Comparison of ENCODE assay signal across 25 mouse cellular contexts in the genomic region with DNA sequence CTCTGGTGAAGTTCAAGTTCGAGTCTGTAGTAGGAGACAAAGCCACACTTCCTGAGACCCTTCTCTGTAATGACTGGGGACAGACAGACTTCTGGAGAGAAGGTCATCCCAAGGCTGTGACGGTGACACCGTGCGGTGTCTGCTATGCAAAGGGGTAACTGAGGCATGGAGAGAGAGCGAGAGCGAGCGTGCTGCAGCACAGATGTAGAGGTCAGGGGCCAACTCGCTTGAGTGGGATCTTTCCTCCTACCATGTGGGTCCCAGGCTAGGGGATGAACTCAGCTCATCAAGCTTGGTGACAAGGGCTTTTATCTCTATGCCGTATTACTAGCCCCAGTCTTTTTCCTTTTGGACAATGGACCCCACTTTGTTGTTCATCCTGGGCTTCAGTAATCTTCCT. TPM values are rescaled to one million over a fixed set of nuclear protein-coding genes. Genes with fewer than 3 reads are reported as not detected.
A peak's percentile ranks its signal among the peaks of the same experiment; 100 is the strongest.
DNase-seq lines count a peak whose midpoint lies in the region; ATAC-seq lines count a peak whose summit lies in the region.
"Had no signal": no experiment of that assay in that cellular context is flagged by ENCODE, and none has a peak within 500 bp of the region (broad histone marks: within the 10 kb centered on the region; RNA-seq: fewer than 3 reads in every experiment).

No protein-coding gene starts in this region.

- ATAC-seq in hindbrain, embryonic 12.5 days (ENCODE audit: low FRiP score), result no peak
- peak; percentile 60 for ATAC-seq in kidney, embryonic 15.5 days (replicated peaks; ENCODE audit: low FRiP score)
- ATAC-seq in midbrain, embryonic 14.5 days (ENCODE audit: low FRiP score, low TSS enrichment), result no peak
- ATAC-seq: forebrain, embryonic 14.5 days; forebrain, embryonic 16.5 days had no signal

- H3K4me1 ChIP-seq in hindbrain, embryonic 10.5 days (replicated peaks), result peaks cover 17% of the 10 kb centered on the region
- peaks cover 7% of the 10 kb centered on the region; the same call in 1 of the 2 replicates for H3K4me1 ChIP-seq in hindbrain, embryonic 12.5 days
- peaks cover 27% of the 10 kb centered on the region for H3K4me1 ChIP-seq in kidney, embryonic 15.5 days
- H3K4me1 ChIP-seq in midbrain, embryonic 10.5 days, result peaks cover 24% of the 10 kb centered on the region
- H3K4me1 ChIP-seq in midbrain, embryonic 14.5 days (ENCODE audit: control insufficient read depth, insufficient read depth, low read length), result no peaks in the 10 kb centered on the region
- H3K4me1 ChIP-seq: forebrain, embryonic 12.5 days had no signal

- 55% methylated on average over 9 of the region's 9 CpGs for WGBS in hindbrain, embryonic 10.5 days
- 45% methylated on average over 9 of the region's 9 CpGs for WGBS in hindbrain, embryonic 12.5 days
- 61% methylated on average over 9 of the region's 9 CpGs for WGBS in kidney, embryonic 15.5 days
- 59% methylated on average over 9 of the region's 9 CpGs for WGBS in midbrain, embryonic 10.5 days
- WGBS in midbrain, embryonic 14.5 days, result 35% methylated on average over 9 of the region's 9 CpGs

- H3K36me3 ChIP-seq in hindbrain, embryonic 10.5 days, result no peaks in the 10 kb centered on the region
- no peaks in the 10 kb centered on the region for H3K36me3 ChIP-seq in hindbrain, embryonic 12.5 days
- no peaks in the 10 kb centered on the region for H3K36me3 ChIP-seq in kidney, embryonic 15.5 days
- no peaks in the 10 kb centered on the region for H3K36me3 ChIP-seq in midbrain, embryonic 10.5 days
- H3K36me3 ChIP-seq in midbrain, embryonic 14.5 days (ENCODE audit: control insufficient read depth, insufficient read depth, low read length), result no peaks in the 10 kb centered on the region
- H3K36me3 ChIP-seq: embryonic facial prominence, embryonic 13.5 days; embryonic facial prominence, embryonic 15.5 days; forebrain, embryonic 12.5 days had no signal

- no peak overlapping the region for H3K9ac ChIP-seq in hindbrain, embryonic 12.5 days
- H3K9ac ChIP-seq in kidney, embryonic 15.5 days, result no peak overlapping the region
- H3K9ac ChIP-seq in midbrain, embryonic 14.5 days (replicated peaks; ENCODE audit: low read length), result no peak overlapping the region
- H3K9ac ChIP-seq: embryonic facial prominence, embryonic 13.5 days; embryonic facial prominence, embryonic 15.5 days; forebrain, embryonic 12.5 days had no signal

- H3K27ac ChIP-seq in hindbrain, embryonic 10.5 days, result peak overlapping the region; percentile 12; the same call in 1 of the 2 replicates
- H3K27ac ChIP-seq in hindbrain, embryonic 12.5 days, result no peak overlapping the region
- no peak overlapping the region for H3K27ac ChIP-seq in kidney, embryonic 15.5 days
- no peak overlapping the region for H3K27ac ChIP-seq in midbrain, embryonic 10.5 days (replicated peaks)
- H3K27ac ChIP-seq in midbrain, embryonic 14.5 days (replicated peaks; ENCODE audit: low read depth, low read length), result no peak overlapping the region
- H3K27ac ChIP-seq: embryonic facial prominence, embryonic 13.5 days; embryonic facial prominence, embryonic 15.5 days; forebrain, embryonic 10.5 days; forebrain, embryonic 12.5 days had no signal

- H3K27me3 ChIP-seq in hindbrain, embryonic 10.5 days (ENCODE audit: insufficient read depth, poor library complexity, severe bottlenecking), result no peaks in the 10 kb centered on the region
- no peaks in the 10 kb centered on the region for H3K27me3 ChIP-seq in hindbrain, embryonic 12.5 days
- no peaks in the 10 kb centered on the region for H3K27me3 ChIP-seq in kidney, embryonic 15.5 days
- H3K27me3 ChIP-seq in midbrain, embryonic 10.5 days (ENCODE audit: low read depth, poor library complexity, severe bottlenecking), result no peaks in the 10 kb centered on the region; the same call in 1 of the 2 replicates
- no peaks in the 10 kb centered on the region for H3K27me3 ChIP-seq in midbrain, embryonic 14.5 days (ENCODE audit: control insufficient read depth, insufficient read depth, low read length)
- H3K27me3 ChIP-seq: embryonic facial prominence, embryonic 13.5 days; embryonic facial prominence, embryonic 15.5 days; forebrain, embryonic 12.5 days had no signal

- peak; percentile 43 for DNase-seq in hindbrain, embryonic 10.5 days (ENCODE audit: low spot score)
- DNase-seq in kidney, adult 11 months, result no peak
- DNase-seq in midbrain, embryonic 10.5 days (ENCODE audit: low spot score), result peak; percentile 23
- DNase-seq in midbrain, embryonic 14.5 days, result no peak
- peak; percentile 18 for DNase-seq in mesoderm, embryonic 11.5 days (ENCODE audit: low read depth, low spot score)
- DNase-seq in retina, postnatal 1 day, result no peak
- DNase-seq: adrenal gland, adult 2 months; adrenal gland, postnatal 10 days; adrenal gland, postnatal 25 days; cerebellum, adult 11 months; cerebellum, adult 18-20 months; cerebellum, adult 8-10 months; cerebellum, adult 9-11 months; cerebellum, postnatal 14 days; cerebellum, postnatal 36 days had no signal

- H3K9me3 ChIP-seq in hindbrain, embryonic 10.5 days, result no peaks in the 10 kb centered on the region
- no peaks in the 10 kb centered on the region for H3K9me3 ChIP-seq in hindbrain, embryonic 12.5 days (replicated peaks)
- H3K9me3 ChIP-seq in kidney, embryonic 15.5 days (replicated peaks), result no peaks in the 10 kb centered on the region
- no peaks in the 10 kb centered on the region for H3K9me3 ChIP-seq in midbrain, embryonic 10.5 days (replicated peaks)
- H3K9me3 ChIP-seq in midbrain, embryonic 14.5 days (ENCODE audit: control insufficient read depth, low read length), result no peaks in the 10 kb centered on the region
- H3K9me3 ChIP-seq: embryonic facial prominence, embryonic 13.5 days; embryonic facial prominence, embryonic 15.5 days; forebrain, embryonic 10.5 days; forebrain, embryonic 12.5 days had no signal

- H3K4me3 ChIP-seq in hindbrain, embryonic 10.5 days, result no peak overlapping the region
- H3K4me3 ChIP-seq in hindbrain, embryonic 12.5 days, result no peak overlapping the region
- no peak overlapping the region for H3K4me3 ChIP-seq in kidney, embryonic 15.5 days (replicated peaks)
- H3K4me3 ChIP-seq in midbrain, embryonic 10.5 days, result no peak overlapping the region
- H3K4me3 ChIP-seq in midbrain, embryonic 14.5 days (replicated peaks; ENCODE audit: low read depth, low read length), result no peak overlapping the region
- H3K4me3 ChIP-seq: embryonic facial prominence, embryonic 13.5 days; embryonic facial prominence, embryonic 15.5 days; erythroblast, embryonic 14.5 days; forebrain, embryonic 10.5 days; forebrain, embryonic 12.5 days had no signal

- H3K4me2 ChIP-seq in hindbrain, embryonic 12.5 days (replicated peaks), result no peak overlapping the region
- no peak overlapping the region for H3K4me2 ChIP-seq in kidney, embryonic 15.5 days
- no peak overlapping the region for H3K4me2 ChIP-seq in midbrain, embryonic 14.5 days (ENCODE audit: low read length)
- H3K4me2 ChIP-seq: embryonic facial prominence, embryonic 13.5 days; embryonic facial prominence, embryonic 15.5 days; forebrain, embryonic 12.5 days had no signal

RNA-seq across cellular contexts. Expression of a gene that starts 15.7 kb away (rescaled TPM):
- 13.4 and 15.3 TPM in 2 replicates for polyA plus RNA-seq in hindbrain, embryonic 10.5 days (2016; fragmentation: Nextera tagmentation; extraction: Ambion mirVana)
- polyA plus RNA-seq in hindbrain, embryonic 12.5 days (2016; fragmentation: Nextera tagmentation; extraction: Ambion mirVana), result 11.3 and 11.5 TPM in 2 replicates
- polyA plus RNA-seq in kidney, embryonic 15.5 days (2015; fragmentation: Nextera tagmentation; extraction: Ambion mirVana), result 12.3 and 12.4 TPM in 2 replicates
- polyA plus RNA-seq in midbrain, embryonic 10.5 days (2016; fragmentation: Nextera tagmentation; extraction: Ambion mirVana), result 15.5 and 15.6 TPM in 2 replicates
- polyA plus RNA-seq in midbrain, embryonic 14.5 days (2014; fragmentation: Nextera tagmentation; extraction: Ambion mirVana), result 9.5 and 11.9 TPM in 2 replicates

RNA-seq across cellular contexts. Expression of a gene that starts 24.6 kb away (rescaled TPM):
- polyA plus RNA-seq in hindbrain, embryonic 10.5 days (2016; fragmentation: Nextera tagmentation; extraction: Ambion mirVana), result 3.2 and 3.5 TPM in 2 replicates
- polyA plus RNA-seq in hindbrain, embryonic 12.5 days (2016; fragmentation: Nextera tagmentation; extraction: Ambion mirVana), result 4.5 and 4.6 TPM in 2 replicates
- polyA plus RNA-seq in kidney, embryonic 15.5 days (2015; fragmentation: Nextera tagmentation; extraction: Ambion mirVana), result 3.7 and 4.0 TPM in 2 replicates
- polyA plus RNA-seq in midbrain, embryonic 10.5 days (2016; fragmentation: Nextera tagmentation; extraction: Ambion mirVana), result 2.6 and 3.1 TPM in 2 replicates
- 6.5 and 7.6 TPM in 2 replicates for polyA plus RNA-seq in midbrain, embryonic 14.5 days (2014; fragmentation: Nextera tagmentation; extraction: Ambion mirVana)

RNA-seq across cellular contexts. Expression of a gene that starts 42.0 kb away (rescaled TPM):
- polyA plus RNA-seq in hindbrain, embryonic 10.5 days (2016; fragmentation: Nextera tagmentation; extraction: Ambion mirVana), result 62.9 and 65.2 TPM in 2 replicates
- 74.3 and 76.7 TPM in 2 replicates for polyA plus RNA-seq in hindbrain, embryonic 12.5 days (2016; fragmentation: Nextera tagmentation; extraction: Ambion mirVana)
- 55.7 and 57.7 TPM in 2 replicates for polyA plus RNA-seq in kidney, embryonic 15.5 days (2015; fragmentation: Nextera tagmentation; extraction: Ambion mirVana)
- 63.5 and 69.9 TPM in 2 replicates for polyA plus RNA-seq in midbrain, embryonic 10.5 days (2016; fragmentation: Nextera tagmentation; extraction: Ambion mirVana)
- polyA plus RNA-seq in midbrain, embryonic 14.5 days (2014; fragmentation: Nextera tagmentation; extraction: Ambion mirVana), result 41.2 and 42.7 TPM in 2 replicates

RNA-seq across cellular contexts. Expression of a gene that starts 49.6 kb away (rescaled TPM):
- 15.7 and 18.0 TPM in 2 replicates for polyA plus RNA-seq in hindbrain, embryonic 10.5 days (2016; fragmentation: Nextera tagmentation; extraction: Ambion mirVana)
- 14.6 and 18.8 TPM in 2 replicates for polyA plus RNA-seq in hindbrain, embryonic 12.5 days (2016; fragmentation: Nextera tagmentation; extraction: Ambion mirVana)
- 21.8 and 22.1 TPM in 2 replicates for polyA plus RNA-seq in kidney, embryonic 15.5 days (2015; fragmentation: Nextera tagmentation; extraction: Ambion mirVana)
- 16.3 and 17.4 TPM in 2 replicates for polyA plus RNA-seq in midbrain, embryonic 10.5 days (2016; fragmentation: Nextera tagmentation; extraction: Ambion mirVana)
- 10.4 and 10.5 TPM in 2 replicates for polyA plus RNA-seq in midbrain, embryonic 14.5 days (2014; fragmentation: Nextera tagmentation; extraction: Ambion mirVana)

RNA-seq across cellular contexts. Expression of a gene that starts 52.1 kb away (rescaled TPM):
- polyA plus RNA-seq in hindbrain, embryonic 10.5 days (2016; fragmentation: Nextera tagmentation; extraction: Ambion mirVana), result 0.75 TPM in 1 of 2 replicates, not detected in the other
- polyA plus RNA-seq in hindbrain, embryonic 12.5 days (2016; fragmentation: Nextera tagmentation; extraction: Ambion mirVana), result not detected in 2 replicates
- polyA plus RNA-seq in kidney, embryonic 15.5 days (2015; fragmentation: Nextera tagmentation; extraction: Ambion mirVana), result 0.32 and 0.75 TPM in 2 replicates
- 0.69 TPM in 1 of 2 replicates, not detected in the other for polyA plus RNA-seq in midbrain, embryonic 10.5 days (2016; fragmentation: Nextera tagmentation; extraction: Ambion mirVana)
- polyA plus RNA-seq in midbrain, embryonic 14.5 days (2014; fragmentation: Nextera tagmentation; extraction: Ambion mirVana), result not detected in 2 replicates
- polyA plus RNA-seq: adrenal gland, adult 2 months; embryonic facial prominence, embryonic 11.5 days; embryonic facial prominence, embryonic 13.5 days; erythroblast, embryonic 14.5 days; forebrain, embryonic 10.5 days; forebrain, embryonic 14.5 days had no signal

Comparison
In these comparisons a context has a peak if more than half of its experiments do, and no peak if none do; other contexts are left out.
1. DNase-seq: peak in hindbrain, embryonic 10.5 days (single experiment), midbrain, embryonic 10.5 days (single experiment) and mesoderm, embryonic 11.5 days (single experiment); none in kidney, adult 11 months (single experiment), midbrain, embryonic 14.5 days (single experiment) and retina, postnatal 1 day (single experiment).